Mouse (Mus musculus) ES-Bruce4 (cell line): ENCODE data around the gene Bag5. TPM values are rescaled to one million over a fixed set of nuclear protein-coding genes. Genes with fewer than 3 reads are reported as not detected.
A peak's percentile ranks its signal among the peaks of the same experiment; 100 is the strongest.

ENCODE experiments used
- H3K27ac ChIP-seq: 2 replicates; pipeline ENCODE4 v1.5.1; 2012; ENCODE audit warnings: low read length, inconsistent platforms; ENCODE audit not compliant: insufficient read depth
- H3K27me3 ChIP-seq: 2 replicates; pipeline ENCODE4 v1.6.1; 2012; ENCODE audit warnings: mild to moderate bottlenecking, low read length, inconsistent platforms; ENCODE audit not compliant: control insufficient read depth, poor library complexity, insufficient read depth, severe bottlenecking
- H3K36me3 ChIP-seq: 2 replicates; pipeline ENCODE4 v1.6.1; 2012; ENCODE audit warnings: inconsistent platforms, mild to moderate bottlenecking, low read length, moderate library complexity; ENCODE audit not compliant: control insufficient read depth, poor library complexity, insufficient read depth, severe bottlenecking
- H3K4me1 ChIP-seq: one replicate; pipeline ENCODE4 v1.8.1; 2011; ENCODE audit warnings: low read length; ENCODE audit not compliant: control insufficient read depth, insufficient read depth
- H3K4me3 ChIP-seq: 2 replicates; pipeline ENCODE4 v1.5.1; 2011; ENCODE audit warnings: low read depth, mild to moderate bottlenecking, low read length
- H3K9ac ChIP-seq: 2 replicates; pipeline ENCODE4 v1.6.1; 2012; ENCODE audit warnings: low read depth, mild to moderate bottlenecking, inconsistent platforms; ENCODE audit not compliant: poor library complexity, severe bottlenecking
- H3K9me3 ChIP-seq: replicated peaks from 2 replicates; pipeline ENCODE4 v1.6.1; 2012; ENCODE audit warnings: mild to moderate bottlenecking, low read length, inconsistent platforms; ENCODE audit not compliant: control insufficient read depth, poor library complexity, insufficient read depth, severe bottlenecking
- CTCF ChIP-seq: IDR thresholded peaks from one replicate; pipeline ENCODE4 v1.8.1; 2011; ENCODE audit warnings: low read depth, low read length
- EP300 ChIP-seq: IDR thresholded peaks from 2 replicates; pipeline ENCODE4 v1.6.1; 2011; ENCODE audit warnings: low read depth, low read length; ENCODE audit not compliant: insufficient read depth
- POLR2A ChIP-seq: IDR thresholded peaks from one replicate; pipeline ENCODE4 v1.8.1; 2011; ENCODE audit warnings: low read length; ENCODE audit not compliant: insufficient read depth
- polyA plus RNA-seq: library from polyadenylated mRNA; stranded (reverse); fragments of >200 nt; gene quantifications from 2 replicates; pipeline ENCODE4 v1.2.4, GENCODE M21; 2011; ENCODE audit warnings: low read depth; ENCODE audit not compliant: missing spikeins, insufficient read depth, insufficient read length

Bag5 gene
- polyA plus RNA-seq, 1 experiment: 13.4 TPM

DNA sequence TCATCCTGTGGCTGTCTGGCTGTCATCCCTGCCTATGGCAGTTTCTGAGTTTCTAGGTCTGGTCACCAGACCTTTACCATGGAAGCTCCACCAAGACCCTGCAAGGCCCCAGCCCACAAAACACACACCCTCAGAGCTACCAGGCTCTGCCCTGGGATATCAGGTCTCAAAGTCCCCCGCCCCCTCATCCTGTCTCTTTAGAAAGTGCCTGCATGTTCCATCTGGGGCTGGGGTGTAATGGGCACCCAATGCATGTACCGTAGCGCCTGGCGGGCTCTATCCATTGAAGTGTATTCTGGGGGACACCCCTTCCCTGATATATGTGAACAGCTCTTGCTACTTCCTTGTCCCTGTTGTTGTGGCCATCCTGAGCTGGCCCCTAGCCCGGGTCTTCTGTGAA lies 20.2 kb downstream of the Bag5 start:
- H3K4me1 ChIP-seq: peaks cover 11% of the 10 kb centered on the region
- no peak overlapping the region for H3K9ac ChIP-seq
- 0 out of 2 replicates have a peak overlapping the region, but pooled peaks have one; percentile 4 for H3K4me3 ChIP-seq
- H3K27ac ChIP-seq: no peak overlapping the region
- no peaks in the 10 kb centered on the region for H3K27me3 ChIP-seq
- H3K36me3 ChIP-seq: no peaks in the 10 kb centered on the region
- H3K9me3 ChIP-seq: no peaks in the 10 kb centered on the region
- TF ChIP-seq POLR2A (no peak), EP300 (no peak), CTCF (no peak)

- Histone ChIP-seq H3K4me3 (no peak overlapping the region), H3K4me1 (peaks cover 11% of the 10 kb centered on the region)
Measured at GRCm38 (mm10) chr12:111691346-111691872, 21.6 kb downstream of the Bag5 start.

DNA sequence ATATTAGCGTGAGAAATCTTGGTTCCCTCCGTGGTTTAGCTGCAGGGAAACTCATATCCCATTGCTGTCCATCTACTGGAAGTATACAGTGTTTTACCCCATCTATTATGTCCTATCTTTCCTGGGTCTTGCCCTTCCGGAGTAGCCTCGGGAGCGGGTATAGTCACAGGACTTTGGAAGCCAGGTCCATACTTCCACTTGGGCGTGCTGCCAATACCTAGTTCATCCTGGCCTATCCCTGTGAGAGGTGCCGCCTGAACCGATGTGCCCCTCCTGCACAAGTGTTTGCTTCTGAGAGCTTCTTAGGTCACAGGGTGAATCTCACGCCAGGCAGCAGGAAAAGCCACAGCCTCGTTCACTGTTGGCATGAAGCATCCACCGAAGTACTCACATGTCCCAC lies 23.6 kb downstream of the Bag5 start:
- H3K4me3 ChIP-seq: no peak overlapping the region
- no peaks in the 10 kb centered on the region for H3K36me3 ChIP-seq
- H3K27ac ChIP-seq: no peak overlapping the region
- no peaks in the 10 kb centered on the region for H3K27me3 ChIP-seq
- no peak overlapping the region for H3K9ac ChIP-seq
- H3K9me3 ChIP-seq: no peaks in the 10 kb centered on the region
- no peak for TF ChIP-seq CTCF
- TF ChIP-seq POLR2A: no peak
- TF ChIP-seq EP300: no peak
- peaks cover 7% of the 10 kb centered on the region for H3K4me1 ChIP-seq

More at GRCm38 (mm10) chr12:111691346-111691872, 21.6 kb downstream of the Bag5 start:
- Histone ChIP-seq H3K27ac (no peak overlapping the region), H3K9ac (no peak overlapping the region), H3K27me3 (no peaks in the 10 kb centered on the region), H3K9me3 (no peaks in the 10 kb centered on the region), H3K36me3 (no peaks in the 10 kb centered on the region)
- no peak for TF ChIP-seq POLR2A
- no peak for TF ChIP-seq EP300
- TF ChIP-seq CTCF: no peak

- Histone ChIP-seq H3K4me1 (peaks cover 6% of the 10 kb centered on the region), H3K27ac (no peak overlapping the region), H3K4me3 (no peak overlapping the region), H3K36me3 (no peaks in the 10 kb centered on the region), H3K9ac (no peak overlapping the region), H3K27me3 (no peaks in the 10 kb centered on the region), H3K9me3 (no peaks in the 10 kb centered on the region)
- TF ChIP-seq EP300 (no peak), POLR2A (no peak), CTCF (no peak)
Measured at GRCm38 (mm10) chr12:111688069-111688428, 25.0 kb downstream of the Bag5 start.

DNA sequence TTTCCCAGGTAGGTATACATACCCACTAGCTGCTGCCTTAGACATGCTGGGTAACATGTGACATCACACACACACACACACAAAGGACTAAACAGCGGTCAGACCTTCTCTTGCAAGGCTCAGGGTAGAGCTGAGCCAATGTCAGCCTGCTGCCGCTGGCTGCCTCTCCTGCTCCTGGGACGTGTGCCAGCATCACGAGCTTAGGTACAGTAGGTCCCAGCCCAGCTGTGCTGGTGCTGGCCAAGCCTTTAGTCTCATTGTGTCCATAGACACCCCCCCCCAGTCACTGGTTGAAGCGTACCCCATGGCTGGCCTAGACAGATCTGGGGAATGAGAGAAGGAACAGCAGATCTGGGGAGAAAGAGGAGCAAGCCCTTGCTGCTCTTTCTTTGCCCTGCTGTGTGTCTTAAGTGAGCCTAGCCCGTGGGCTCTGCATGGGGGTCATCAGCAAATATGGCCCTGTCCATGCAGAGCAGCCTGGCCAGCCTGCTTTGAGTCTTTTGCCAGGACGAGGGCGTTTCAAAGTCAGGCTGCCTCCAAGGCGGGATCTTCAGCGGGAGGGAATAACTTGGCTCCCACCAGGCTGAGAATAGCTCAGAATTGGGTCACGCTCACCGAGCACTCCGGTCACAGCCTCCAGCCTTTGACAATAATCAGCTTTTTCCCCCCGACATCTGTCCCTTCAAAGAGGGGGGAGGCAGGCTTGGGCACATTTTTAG lies 25.5 kb downstream of the Bag5 start:
- Histone ChIP-seq H3K27me3 (no peaks in the 10 kb centered on the region), H3K36me3 (no peaks in the 10 kb centered on the region), H3K9me3 (no peaks in the 10 kb centered on the region), H3K9ac (no peak overlapping the region), H3K27ac (no peak overlapping the region), H3K4me1 (peaks cover 2% of the 10 kb centered on the region), H3K4me3 (no peak overlapping the region)
- no peak for TF ChIP-seq CTCF

DNA sequence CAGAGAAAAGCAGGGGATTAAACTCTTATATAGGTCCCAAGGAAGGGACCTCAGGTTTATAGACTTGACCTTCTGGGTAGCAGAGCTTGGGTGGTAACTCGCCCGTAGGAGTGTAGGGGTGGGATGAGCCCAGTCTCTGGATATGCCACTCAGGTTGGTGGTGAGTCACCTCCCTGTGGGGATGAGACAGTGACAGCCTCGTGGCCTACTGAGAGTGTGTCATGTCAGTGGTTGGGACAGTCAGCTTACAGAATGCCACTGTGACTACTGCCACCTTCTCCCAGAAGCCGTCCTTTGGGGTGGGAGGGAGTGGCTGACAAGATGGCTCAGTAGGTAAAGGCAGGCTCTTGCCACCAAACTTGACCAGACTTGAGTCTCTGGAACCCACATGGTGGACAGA lies 26.7 kb downstream of the Bag5 start:
- Histone ChIP-seq H3K4me1 (peaks cover 2% of the 10 kb centered on the region), H3K9ac (no peak overlapping the region), H3K4me3 (no peak overlapping the region), H3K36me3 (no peaks in the 10 kb centered on the region), H3K9me3 (no peaks in the 10 kb centered on the region), H3K27me3 (no peaks in the 10 kb centered on the region), H3K27ac (no peak overlapping the region)
- TF ChIP-seq EP300 (no peak), POLR2A (no peak), CTCF (no peak)
